Mouse (Mus musculus) 3134 (cell line): ENCODE results near the gene 2310011J03Rik.

ENCODE experiments used
- DNase-seq: peaks from one replicate; pipeline ENCODE4 v3.0.0-alpha.2; 2011; ENCODE audit warnings: low spot score; ENCODE audit not compliant: insufficient read length; ENCODE audit errors: extremely low read depth

The 2310011J03Rik gene

GRCm38 (mm10) chr10:80321014-80321669, 805 bp upstream of the 2310011J03Rik start:
- DNase-seq, result no peak

GRCm38 (mm10) chr10:80317011-80317410, 3.3 kb downstream of the 2310011J03Rik start:
- no peak for DNase-seq

- no peak for DNase-seq
Observed at GRCm38 (mm10) chr10:80316359-80316781, 4.0 kb downstream of the 2310011J03Rik start.

DNA sequence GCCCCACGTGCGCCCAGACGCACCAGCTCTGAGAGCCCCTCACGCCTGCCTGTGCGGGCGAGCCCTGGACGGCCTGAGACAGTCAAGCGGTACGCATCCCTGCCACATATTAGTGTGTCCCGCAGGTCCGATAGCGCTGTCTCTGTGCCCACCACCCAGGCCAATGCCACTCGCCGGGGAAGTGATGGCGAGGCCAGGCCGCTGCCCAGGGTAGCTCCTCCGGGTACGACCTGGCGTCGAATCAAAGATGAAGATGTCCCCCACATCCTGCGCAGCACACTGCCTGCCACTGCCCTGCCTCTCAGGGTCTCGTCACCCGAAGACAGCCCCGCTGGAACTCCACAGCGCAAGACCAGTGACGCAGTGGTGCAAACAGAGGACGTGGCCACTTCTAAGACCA, 5.0 kb downstream of the 2310011J03Rik start:
- no peak for DNase-seq

DNA sequence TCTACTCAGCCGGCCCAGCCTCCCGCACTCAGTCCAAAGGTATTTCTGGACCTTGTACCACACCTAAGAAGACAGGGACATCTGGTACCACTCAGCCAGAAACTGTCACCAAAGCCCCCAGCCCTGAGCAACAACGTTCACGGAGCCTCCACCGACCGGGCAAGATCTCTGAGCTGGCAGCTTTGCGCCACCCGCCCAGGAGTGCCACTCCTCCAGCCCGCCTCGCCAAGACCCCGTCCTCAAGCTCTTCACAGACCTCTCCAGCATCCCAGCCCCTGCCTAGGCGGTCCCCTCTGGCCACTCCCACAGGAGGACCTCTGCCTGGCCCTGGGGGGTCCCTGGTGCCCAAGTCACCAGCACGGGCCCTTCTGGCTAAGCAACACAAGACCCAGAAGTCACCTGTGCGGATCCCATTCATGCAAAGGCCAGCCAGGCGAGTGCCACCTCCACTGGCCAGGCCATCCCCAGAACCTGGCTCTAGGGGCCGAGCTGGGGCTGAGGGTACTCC, 5.8 kb downstream of the 2310011J03Rik start:
- no peak for DNase-seq

DNA sequence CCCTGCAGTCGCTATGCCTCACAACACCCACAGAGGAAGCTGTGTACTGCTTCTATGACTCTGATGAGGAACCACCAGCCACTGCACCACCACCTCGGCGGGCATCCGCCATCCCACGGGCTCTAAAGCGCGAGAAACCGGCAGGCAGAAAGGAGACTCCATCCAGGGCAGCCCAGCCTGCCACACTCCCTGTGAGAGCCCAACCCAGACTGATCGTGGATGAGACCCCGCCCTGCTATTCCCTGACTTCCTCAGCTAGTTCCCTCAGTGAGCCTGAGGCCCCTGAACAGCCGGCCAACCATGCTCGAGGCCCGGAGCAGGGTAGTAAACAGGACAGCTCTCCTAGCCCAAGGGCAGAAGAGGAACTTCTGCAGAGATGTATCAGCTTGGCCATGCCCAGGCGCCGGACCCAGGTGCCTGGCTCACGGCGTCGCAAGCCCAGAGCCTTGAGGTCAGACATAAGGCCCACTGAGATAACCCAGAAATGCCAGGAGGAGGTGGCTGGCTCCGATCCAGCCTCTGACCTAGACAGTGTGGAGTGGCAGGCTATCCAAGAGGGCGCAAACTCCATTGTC, 6.6 kb downstream of the 2310011J03Rik start:
- no peak for DNase-seq

GRCm38 (mm10) chr10:80312586-80313504, 7.5 kb downstream of the 2310011J03Rik start:
- no peak for DNase-seq

DNA sequence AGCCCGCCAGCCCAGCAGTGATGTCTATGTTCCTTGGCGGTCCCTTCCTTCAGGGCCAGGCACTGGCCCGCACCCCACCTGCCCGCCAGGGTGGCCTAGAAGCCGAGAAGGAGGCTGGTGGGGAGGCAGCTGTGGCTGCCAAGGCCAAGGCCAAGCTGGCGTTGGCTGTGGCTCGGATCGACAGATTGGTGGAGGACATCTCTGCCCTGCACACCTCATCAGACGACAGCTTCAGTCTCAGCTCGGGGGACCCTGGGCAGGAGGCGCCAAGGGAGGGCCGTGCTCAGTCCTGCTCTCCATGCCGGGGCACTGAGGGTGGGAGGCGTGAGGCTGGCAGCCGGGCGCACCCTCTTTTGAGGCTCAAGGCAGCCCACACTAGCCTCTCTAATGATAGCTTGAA, 8.8 kb downstream of the 2310011J03Rik start:
- DNase-seq, result no peak

GRCm38 (mm10) chr10:80304862-80305261, 15.5 kb downstream of the 2310011J03Rik start:
- no peak for DNase-seq

- DNase-seq, result no peak
Observed at GRCm38 (mm10) chr10:80304458-80304857, 15.9 kb downstream of the 2310011J03Rik start.

- peak; percentile 73 for DNase-seq
Observed at GRCm38 (mm10) chr10:80302471-80302881, 17.9 kb downstream of the 2310011J03Rik start.

GRCm38 (mm10) chr10:80302082-80302355, 18.3 kb downstream of the 2310011J03Rik start:
- no peak for DNase-seq

DNA sequence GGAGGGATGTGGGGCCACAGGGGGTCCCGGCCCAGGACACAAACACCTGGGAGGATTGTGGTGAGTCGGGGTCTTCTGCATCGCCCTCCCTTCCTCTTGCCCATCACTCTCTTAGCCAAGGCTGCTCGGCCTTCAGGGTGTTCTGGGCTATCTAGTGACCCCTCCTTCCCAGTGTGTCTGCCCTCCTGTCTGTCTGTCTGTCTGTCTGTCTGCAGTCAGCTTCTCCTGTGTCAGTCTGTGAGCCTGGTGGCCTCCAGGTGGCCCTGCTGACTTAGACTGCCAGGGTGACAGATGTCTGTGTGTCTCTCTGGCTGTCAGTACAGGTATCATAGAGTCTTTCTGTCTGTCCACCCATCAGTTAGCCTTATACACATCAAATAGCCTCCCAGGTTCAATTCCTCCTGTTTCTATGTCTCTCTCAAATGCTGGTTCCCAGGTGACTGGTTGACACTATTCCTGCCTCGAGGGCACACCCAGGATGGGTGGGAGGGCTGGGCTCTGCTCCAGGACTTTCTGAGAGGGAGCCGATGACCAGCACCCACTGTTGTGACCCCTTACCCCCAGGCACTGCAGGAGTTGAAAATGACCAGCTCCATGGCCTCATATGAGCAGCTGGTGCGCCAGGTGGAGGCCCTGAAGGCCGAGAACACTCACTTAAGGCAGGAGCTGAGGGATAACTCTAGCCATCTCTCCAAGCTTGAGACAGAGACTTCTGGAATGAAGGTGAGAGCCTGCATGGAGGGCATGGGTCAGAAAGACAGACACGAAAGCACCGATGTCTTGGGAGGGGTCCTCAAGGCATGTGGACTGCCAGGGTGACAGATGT, 18.9 kb downstream of the 2310011J03Rik start:
- no peak for DNase-seq

DNA sequence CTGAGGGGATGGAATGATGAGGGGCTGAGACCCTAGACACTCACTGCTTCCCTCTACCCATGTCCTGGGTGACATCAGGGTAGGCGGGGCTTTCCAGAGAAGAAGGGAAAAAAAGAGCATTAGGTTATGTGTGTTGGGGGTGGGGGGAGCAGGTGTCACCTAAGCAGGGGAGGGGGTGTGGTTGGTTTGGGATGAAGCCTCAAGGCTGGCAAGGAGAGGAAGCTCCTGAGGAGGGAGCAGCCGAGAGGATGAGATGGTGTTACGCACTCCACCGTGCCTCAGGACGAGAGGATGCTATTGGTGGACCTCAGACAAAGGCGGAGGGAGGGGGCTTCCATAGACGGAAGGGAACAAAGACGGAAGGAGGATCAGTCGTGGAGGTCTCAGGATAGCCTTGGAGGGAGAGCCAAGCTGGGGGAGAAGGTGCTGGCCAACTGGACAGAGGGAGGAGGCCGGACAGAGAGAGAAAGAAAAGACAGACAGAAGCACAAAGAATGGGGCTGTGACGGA, 19.6 kb downstream of the 2310011J03Rik start:
- no peak for DNase-seq

DNA sequence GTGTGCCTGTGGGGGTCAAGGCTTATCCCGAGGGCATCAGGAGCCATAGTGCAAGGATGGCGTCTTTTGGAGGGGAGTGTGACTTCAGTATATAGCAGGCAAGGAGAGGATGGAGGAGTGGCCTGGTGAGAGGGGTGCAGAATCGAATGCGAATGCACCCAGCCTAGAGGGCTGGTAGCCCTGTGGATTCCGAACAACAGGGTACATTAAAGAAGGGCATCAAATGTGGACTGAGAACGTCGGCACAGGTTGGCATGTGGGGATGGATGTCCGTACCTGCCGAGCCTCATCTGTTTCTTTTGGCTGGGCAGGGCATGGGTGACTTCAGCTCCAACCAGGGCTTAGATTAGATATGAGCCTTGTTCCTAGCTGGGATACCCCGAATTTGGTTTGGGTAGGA, 20.5 kb downstream of the 2310011J03Rik start:
- no peak for DNase-seq

- no peak for DNase-seq
Observed at GRCm38 (mm10) chr10:80299301-80299700, 21.0 kb downstream of the 2310011J03Rik start.

- no peak for DNase-seq
Observed at GRCm38 (mm10) chr10:80298571-80299281, 21.6 kb downstream of the 2310011J03Rik start.

DNA sequence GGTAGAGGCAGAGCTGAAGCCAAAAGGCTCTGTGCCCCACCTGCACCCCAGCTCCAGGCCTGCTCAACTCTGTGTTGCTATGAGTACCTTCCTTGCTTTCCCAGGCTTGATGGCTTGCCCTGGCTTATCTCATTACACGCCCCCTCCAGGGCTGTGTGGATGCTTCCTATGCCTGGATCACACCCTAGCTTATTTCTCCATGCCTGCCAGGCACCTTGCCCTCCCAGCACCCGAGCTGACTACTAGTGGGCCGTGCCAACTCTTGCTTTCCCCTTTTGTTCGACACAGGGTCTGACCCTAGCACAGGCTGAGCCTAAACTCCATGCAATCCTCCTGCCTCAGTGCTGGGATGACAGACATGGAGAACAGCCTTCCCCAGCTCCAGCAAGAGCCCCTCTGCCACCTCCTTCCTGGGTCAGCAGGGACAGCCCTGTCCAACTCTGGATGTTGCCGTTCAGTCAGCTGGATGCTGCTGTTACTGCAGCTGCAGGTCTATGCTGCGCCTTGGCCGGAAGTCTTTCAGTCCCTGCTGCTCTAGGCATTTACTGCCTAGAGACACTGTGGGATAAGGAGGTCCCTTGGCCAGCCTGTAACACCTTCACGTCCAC, 22.7 kb downstream of the 2310011J03Rik start:
- DNase-seq, result no peak

GRCm38 (mm10) chr10:80296824-80297223, 23.5 kb downstream of the 2310011J03Rik start:
- no peak for DNase-seq
